Mouse (Mus musculus): ENCODE results near the gene Rps19.

Gene Rps19

GRCm38 (mm10) chr7:24897959-24898358 lies 13.8 kb downstream of the Rps19 start:
- in situ Hi-C loops (cut with MboI; ENCODE audit: unreplicated experiment in 2 of 2) = loop anchor here in 1 of 2 experiments (25.0 kb wide), 1 partner anchor 814 kb away; the partner anchor contains the start of gene Ccdc97

- in situ Hi-C loops (cut with MboI; ENCODE audit: unreplicated experiment in 2 of 2) = loop anchor here in 1 of 2 experiments (10.0 kb wide), 2 partner anchors 346 to 854 kb away; partner anchors contain the start of gene Hnrnpul1
These were observed 16.9 kb downstream of the Rps19 start for GRCm38 (mm10) chr7:24901114-24901513.

GRCm38 (mm10) chr7:24901842-24902241 lies 17.7 kb downstream of the Rps19 start:
- in situ Hi-C loops (cut with MboI; ENCODE audit: unreplicated experiment in 2 of 2) = loop anchor here in 1 of 2 experiments (10.0 kb wide), 2 partner anchors 347 to 853 kb away; partner anchors contain the start of gene Hnrnpul1

GRCm38 (mm10) chr7:24902264-24902629 lies 18.1 kb downstream of the Rps19 start:
- in situ Hi-C loops (cut with MboI; ENCODE audit: unreplicated experiment in 2 of 2) = loop anchor here in 1 of 2 experiments (10.0 kb wide), 2 partner anchors 347 to 853 kb away; partner anchors contain the start of gene Hnrnpul1

GRCm38 (mm10) chr7:24902630-24903443 lies 18.7 kb downstream of the Rps19 start, which contains the start of gene Arhgef1:
Gene Arhgef1 (plus strand): TSS chr7:24902912.
- in situ Hi-C loops (cut with MboI; ENCODE audit: unreplicated experiment in 2 of 2) = loop anchor here in 1 of 2 experiments (10.0 kb wide), 2 partner anchors 348 to 852 kb away; partner anchors contain the start of gene Hnrnpul1

GRCm38 (mm10) chr7:24903444-24903825 lies 19.3 kb downstream of the Rps19 start:
- in situ Hi-C loops (cut with MboI; ENCODE audit: unreplicated experiment in 2 of 2) = loop anchor here in 1 of 2 experiments (10.0 kb wide), 2 partner anchors 349 to 851 kb away; partner anchors contain the start of gene Hnrnpul1

GRCm38 (mm10) chr7:24904070-24904483 lies 19.9 kb downstream of the Rps19 start:
- in situ Hi-C loops (cut with MboI; ENCODE audit: unreplicated experiment in 2 of 2) = loop anchor here in 1 of 2 experiments (10.0 kb wide), 2 partner anchors 349 to 851 kb away; partner anchors contain the start of gene Hnrnpul1

GRCm38 (mm10) chr7:24904936-24905335 lies 20.8 kb downstream of the Rps19 start:
- in situ Hi-C loops (cut with MboI; ENCODE audit: unreplicated experiment in 2 of 2) = loop anchor here (5.0 to 10.0 kb wide), 3 partner anchors 47 to 850 kb away; partner anchors contain the start of gene Hnrnpul1 (in 1 of the 2)

GRCm38 (mm10) chr7:24906551-24906950 lies 22.4 kb downstream of the Rps19 start:
- in situ Hi-C loops (cut with MboI; ENCODE audit: unreplicated experiment in 2 of 2) = loop anchor here (5.0 to 10.0 kb wide), 3 partner anchors 46 to 848 kb away; partner anchors contain the start of gene Hnrnpul1 (in 1 of the 2)

DNA sequence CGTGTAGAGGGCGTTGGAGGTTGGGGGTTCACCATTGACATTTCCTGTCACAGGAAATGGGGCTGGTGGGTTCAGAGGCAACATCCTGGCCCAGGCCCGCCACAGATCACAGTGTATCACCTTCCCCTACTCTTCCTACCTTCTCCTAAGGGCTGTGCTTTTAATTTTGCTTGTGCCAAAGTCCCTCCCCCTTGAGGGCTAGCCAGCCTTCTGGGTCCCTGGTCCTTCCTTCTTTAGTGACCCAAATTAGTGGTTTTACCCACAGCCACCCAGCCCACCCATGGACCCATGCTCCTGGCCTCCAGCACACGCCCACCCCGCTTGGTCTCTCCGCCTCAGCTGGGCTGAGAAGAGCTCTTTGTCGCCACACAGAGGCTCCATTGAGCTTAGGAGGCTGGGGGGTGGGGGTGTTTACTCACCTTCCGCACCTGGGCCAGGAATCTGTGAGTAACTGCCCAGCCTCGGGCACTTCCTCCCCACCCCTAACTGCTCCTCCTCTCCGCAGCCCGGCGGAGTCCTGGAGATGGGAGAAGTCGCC lies 23.1 kb downstream of the Rps19 start:
- in situ Hi-C loops (cut with MboI; ENCODE audit: unreplicated experiment in 2 of 2) = loop anchor here (5.0 to 10.0 kb wide), 3 partner anchors 45 to 848 kb away; partner anchors contain the start of gene Hnrnpul1 (in 1 of the 2)

- in situ Hi-C loops (cut with MboI; ENCODE audit: unreplicated experiment in 2 of 2) = no loop called here
These were observed 28.3 kb downstream of the Rps19 start for GRCm38 (mm10) chr7:24912480-24912879.

DNA sequence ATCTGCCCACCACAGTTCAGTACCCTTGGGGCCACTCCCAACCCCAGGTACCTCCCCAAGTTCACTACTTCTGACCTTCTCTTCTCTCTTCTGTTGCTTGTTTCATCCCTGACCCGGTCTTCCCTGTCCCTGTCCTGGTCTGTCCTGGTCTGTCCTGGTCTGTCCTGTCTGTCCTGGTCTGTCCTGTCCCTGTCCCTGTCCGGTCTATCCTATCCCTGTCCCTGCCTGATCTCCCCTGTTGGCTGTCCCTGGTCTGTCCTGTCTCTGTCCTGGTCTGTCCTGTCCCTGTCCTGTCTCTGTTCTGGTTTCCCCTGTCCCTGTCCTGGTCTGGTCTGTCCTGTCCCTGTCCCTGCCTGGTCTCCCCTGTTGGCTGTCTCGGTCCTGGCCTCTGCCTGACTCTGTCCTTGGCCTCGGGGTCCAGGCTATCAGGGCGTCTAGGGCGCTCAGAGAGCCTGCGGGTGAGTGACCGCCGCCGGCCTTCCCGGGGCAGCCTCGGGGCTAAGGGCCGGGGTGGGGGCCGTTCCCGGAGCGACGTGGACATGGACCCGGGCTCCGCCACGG lies 34.7 kb downstream of the Rps19 start:
- in situ Hi-C loops (cut with MboI; ENCODE audit: unreplicated experiment in 2 of 2) = no loop called here

- in situ Hi-C loops (cut with MboI; ENCODE audit: unreplicated experiment in 2 of 2) = loop anchor here in 1 of 2 experiments (5.0 kb wide), 1 partner anchor 32 kb away; no protein-coding TSS in a partner anchor
These were observed 35.6 kb downstream of the Rps19 start for GRCm38 (mm10) chr7:24919728-24920127.

DNA sequence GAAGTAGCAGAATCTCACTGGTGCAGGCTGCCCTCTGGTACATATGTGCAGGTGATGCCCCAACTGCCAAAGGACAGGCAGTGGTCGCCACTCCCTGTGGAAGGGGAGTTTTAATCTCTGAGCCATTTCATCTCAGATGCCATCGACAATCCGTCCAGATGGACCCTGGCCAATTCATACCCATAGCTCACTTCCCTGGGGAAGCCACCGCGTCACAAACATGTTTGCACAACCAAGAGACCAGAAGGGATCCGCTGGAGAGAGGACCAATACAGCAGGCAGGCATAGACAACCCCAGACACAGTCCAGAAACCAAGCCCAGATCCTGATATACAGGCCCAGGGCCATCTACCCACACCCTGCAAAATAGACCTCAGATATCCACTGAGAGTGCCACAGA lies 46.3 kb downstream of the Rps19 start:
- in situ Hi-C loops (cut with MboI; ENCODE audit: unreplicated experiment in 2 of 2) = no loop called here

DNA sequence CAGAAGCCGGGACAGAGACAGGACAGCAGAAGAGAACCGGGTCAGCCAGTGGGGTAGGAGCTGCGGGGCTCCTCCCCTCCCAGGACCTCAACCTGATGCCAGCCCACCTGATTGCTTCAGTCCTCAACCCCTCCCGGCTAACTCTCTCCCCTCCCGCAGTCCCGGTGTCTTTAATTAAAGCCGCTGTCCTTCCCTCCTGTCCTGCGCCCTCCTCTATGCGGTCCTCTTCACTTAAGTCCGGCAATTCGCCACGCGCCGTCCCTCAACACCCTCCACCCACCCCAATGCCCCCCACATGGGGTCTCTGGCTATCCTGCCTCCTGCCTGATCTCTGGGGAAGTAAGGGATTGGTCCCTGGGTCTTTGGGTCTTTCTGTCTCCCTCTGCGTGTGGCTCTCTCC lies 47.5 kb downstream of the Rps19 start:
- in situ Hi-C loops (cut with MboI; ENCODE audit: unreplicated experiment in 2 of 2) = no loop called here

Measured in v-Abl transformed pro-B cells (cell line).